Mouse (Mus musculus) activated CD4-positive, CD25-positive, alpha-beta regulatory T cell (primary cell): Measurements from ENCODE around the gene Ube2d2b. TPM values are rescaled to one million over a fixed set of nuclear protein-coding genes. Genes with fewer than 3 reads are reported as not detected.

ENCODE experiments used
- polyA plus RNA-seq, 2 experiments: library from polyadenylated mRNA; unstranded; fragments of 100-300 nt; shearing (Covaris generic); gene quantifications; one replicate each; pipeline ENCODE4 v1.2.1; 2017

The Ube2d2b gene
- polyA plus RNA-seq, result not detected

GRCm38 (mm10) chr5:107829998-107830560 lies at the start of gene Ube2d2b:
TSS of gene Ube2d2b (plus strand) at chr5:107830099.

DNA sequence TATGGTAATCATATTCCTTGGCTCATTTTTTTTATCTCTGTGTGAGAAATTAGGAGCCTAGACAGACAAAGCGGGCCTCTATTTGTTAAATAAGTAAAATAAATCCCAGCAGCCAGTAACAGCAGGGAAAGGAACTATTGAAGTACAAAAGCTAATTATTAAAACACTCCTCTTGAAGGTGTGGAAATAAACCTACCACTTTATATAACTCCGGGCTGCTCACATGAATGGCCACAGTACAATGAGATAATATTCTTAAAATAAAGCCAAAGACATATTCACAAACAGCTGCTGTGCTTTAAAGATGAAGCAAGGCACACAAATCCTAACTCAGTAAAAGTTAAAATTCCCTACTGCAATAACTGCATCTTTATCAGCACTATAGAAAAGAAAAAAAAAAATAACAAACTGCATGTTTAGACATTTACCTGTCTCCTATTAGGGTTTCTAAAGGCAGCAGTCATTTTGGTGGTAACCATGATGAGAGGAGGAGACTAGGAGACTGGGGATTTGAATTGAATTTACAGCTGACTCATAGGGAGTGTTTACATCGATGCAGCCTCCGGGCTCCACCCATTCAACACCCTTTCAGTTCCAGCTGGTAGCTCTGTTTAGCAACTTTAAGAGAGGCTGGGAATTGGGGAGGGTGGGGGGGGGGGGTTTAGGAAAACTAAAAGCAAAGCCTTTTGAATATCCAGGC lies 44.8 kb downstream of the Ube2d2b start, which contains the start of gene Evi5:
Evi5 (minus strand) TSS at position 547 of the 700 bp plus-strand sequence.

Other genes starting within 250 kb of the Ube2d2b start
- 10 to 100 TPM; 29.3 to 36.2 TPM for gene Rpap2, start 232.7 kb upstream of the Ube2d2b start, polyA plus RNA-seq
- 10 to 100 TPM; 18.4 to 19.6 TPM for gene Glmn, start 232.2 kb upstream of the Ube2d2b start, polyA plus RNA-seq
- 10 to 100 TPM; 25.0 to 25.6 TPM for gene Gfi1, start 104.1 kb upstream of the Ube2d2b start, polyA plus RNA-seq
- gene Evi5, start 45.0 kb downstream of the Ube2d2b start, polyA plus RNA-seq, result 1 to 10 TPM; 2.8 to 4.9 TPM
- gene Rpl5, start 70.4 kb downstream of the Ube2d2b start, polyA plus RNA-seq, result 10 to 100 TPM; 16.2 to 28.1 TPM
- gene Fam69a, start 157.0 kb downstream of the Ube2d2b start, polyA plus RNA-seq, result 10 to 100 TPM; 54.0 to 62.7 TPM
- 10 to 100 TPM; 72.9 to 83.9 TPM for gene Mtf2, start 235.6 kb downstream of the Ube2d2b start, polyA plus RNA-seq